Mouse (Mus musculus) kidney, postnatal 25 days (tissue): ENCODE measurements at regions not wholly inside any gene's neighbourhood (a gene's known extent, or its start where the extent isn't known, plus 50 kb on each side); places are given as distances from the start of the nearest gene placed in this dataset.
A peak's percentile ranks its signal among the peaks of the same experiment; 100 is the strongest.
"Not testable (repeated sequence)": the region's sequence is repeated elsewhere in the genome, so short reads cannot be mapped to it uniquely, and the experiment has no call there.

ENCODE experiments used
- DNase-seq, 2 experiments: peaks; one replicate each; pipeline ENCODE4 v3.0.0; 2021; ENCODE audit warnings: mixed read lengths in 2 of 2

- peak; percentile 4 to 43 for DNase-seq
Measured at GRCm38 (mm10) chr6:61042667-61043523, 118.1 kb downstream of the Mmrn1 start.

GRCm38 (mm10) chr6:61043524-61044450 is 119.0 kb downstream of the Mmrn1 start:
- DNase-seq, result no peak

GRCm38 (mm10) chr6:61047667-61048066 is 122.9 kb downstream of the Mmrn1 start:
- not testable (repeated sequence) for DNase-seq

- peak in 1 of 2 experiments; percentile 52 for DNase-seq
Measured at GRCm38 (mm10) chr6:61063129-61063528, 117.0 kb upstream of the Ccser1 start.

- DNase-seq, result no peak
Measured at GRCm38 (mm10) chr6:61065769-61066168, 114.4 kb upstream of the Ccser1 start.

GRCm38 (mm10) chr6:61066501-61067282 is 113.4 kb upstream of the Ccser1 start:
- no peak for DNase-seq

- no peak for DNase-seq
Measured at GRCm38 (mm10) chr6:61067355-61068116, 112.6 kb upstream of the Ccser1 start.

- DNase-seq, result no peak
Measured at GRCm38 (mm10) chr6:61068117-61068489, 112.0 kb upstream of the Ccser1 start.

- no peak for DNase-seq
Measured at GRCm38 (mm10) chr6:61073267-61073666, 106.9 kb upstream of the Ccser1 start.

- DNase-seq, result no peak
Measured at GRCm38 (mm10) chr6:61073794-61074193, 106.3 kb upstream of the Ccser1 start.

- DNase-seq, result no peak
Measured at GRCm38 (mm10) chr6:61074700-61075099, 105.4 kb upstream of the Ccser1 start.

GRCm38 (mm10) chr6:61078559-61078958 is 101.6 kb upstream of the Ccser1 start:
- DNase-seq, result no peak

- DNase-seq, result no peak
Measured at GRCm38 (mm10) chr6:61080661-61081060, 99.5 kb upstream of the Ccser1 start.

- DNase-seq, result no peak
Measured at GRCm38 (mm10) chr6:61083346-61083745, 96.8 kb upstream of the Ccser1 start.

GRCm38 (mm10) chr6:61099348-61099981 is 80.7 kb upstream of the Ccser1 start:
- no peak for DNase-seq

GRCm38 (mm10) chr6:61099982-61100365 is 80.2 kb upstream of the Ccser1 start:
- DNase-seq, result peak; percentile 48 to 49

GRCm38 (mm10) chr6:61101972-61102371 is 78.2 kb upstream of the Ccser1 start:
- DNase-seq, result no peak

- no peak for DNase-seq
Measured at GRCm38 (mm10) chr6:61103459-61104234, 76.5 kb upstream of the Ccser1 start.

GRCm38 (mm10) chr6:61115250-61115649 is 64.9 kb upstream of the Ccser1 start:
- DNase-seq, result no peak

GRCm38 (mm10) chr6:61119590-61119989 is 60.5 kb upstream of the Ccser1 start:
- DNase-seq, result no peak

- DNase-seq, result no peak
Measured at GRCm38 (mm10) chr6:61125431-61125830, 54.7 kb upstream of the Ccser1 start.
